Mouse (Mus musculus) heart, postnatal 0 days (tissue): ENCODE measurements around the gene Zbtb25. TPM values are rescaled to one million over a fixed set of nuclear protein-coding genes. Genes with fewer than 3 reads are reported as not detected.
A peak's percentile ranks its signal among the peaks of the same experiment; 100 is the strongest.

Experiments used
- ATAC-seq: fragments of 200-750 bp; cut with Nextera tagmentation; 2 replicates; pipeline ENCODE4 v1.8.0; 2017; ENCODE audit warnings: low read depth, moderate number of reproducible peaks, moderate library complexity; ENCODE audit not compliant: insufficient read depth
- DNase-seq: peaks from one replicate; pipeline ENCODE4 v3.0.0-alpha.2; 2016; ENCODE audit warnings: low spot score
- H3K27ac ChIP-seq: fragments of 300-500 bp; sonication (generic); 2 replicates; pipeline ENCODE4 v1.5.1; 2014; ENCODE audit warnings: low read depth, mild to moderate bottlenecking
- H3K27me3 ChIP-seq: fragments of 300-500 bp; sonication (generic); 2 replicates; pipeline ENCODE4 v1.6.1; 2014; ENCODE audit warnings: low read length, mixed read lengths; ENCODE audit not compliant: control insufficient read depth, insufficient read depth
- H3K36me3 ChIP-seq: fragments of 300-500 bp; sonication (generic); replicated peaks from 2 replicates; pipeline ENCODE4 v1.6.1; 2014; ENCODE audit warnings: low read length, mixed read lengths; ENCODE audit not compliant: control insufficient read depth, insufficient read depth
- H3K4me1 ChIP-seq: fragments of 300-500 bp; sonication (generic); 2 replicates; pipeline ENCODE4 v1.6.1; 2014; ENCODE audit warnings: antibody characterized with exemption; ENCODE audit not compliant: control insufficient read depth, insufficient read depth
- H3K4me2 ChIP-seq: fragments of 300-500 bp; sonication (generic); 2 replicates; pipeline ENCODE4 v1.6.1; 2014; ENCODE audit warnings: low read depth, mild to moderate bottlenecking, low read length, moderate library complexity
- H3K4me3 ChIP-seq: fragments of 300-500 bp; sonication (generic); 2 replicates; pipeline ENCODE4 v1.5.1; 2014; ENCODE audit warnings: low read depth, low read length
- H3K9ac ChIP-seq: fragments of 300-500 bp; sonication (generic); replicated peaks from 2 replicates; pipeline ENCODE4 v1.6.1; 2014; ENCODE audit warnings: low read depth, low read length, mixed read lengths
- H3K9me3 ChIP-seq: fragments of 300-500 bp; sonication (generic); replicated peaks from 2 replicates; pipeline ENCODE4 v1.6.1; 2016; ENCODE audit warnings: low read length; ENCODE audit not compliant: control insufficient read depth
- CTCF ChIP-seq: IDR thresholded peaks from 2 replicates; pipeline ENCODE4 v1.5.1; 2016; ENCODE audit warnings: antibody characterized with exemption, control low read depth, low read depth
- EP300 ChIP-seq: IDR thresholded peaks from 2 replicates; pipeline ENCODE4 v1.6.1; 2016; ENCODE audit warnings: antibody characterized with exemption, low read depth
- WGBS: fragments of 180-500 bp; shearing (Covaris S2); extraction: QIAGEN DNeasy Blood & Tissue Kit; methylation state at CpG from one replicate; pipeline ENCODE4 v1.1.7; 2014; 5-methylcytosine and 5-hydroxymethylcytosine counted together
- polyA plus RNA-seq: library from polyadenylated mRNA; unstranded; fragments of >200 nt; fragmentation: Nextera tagmentation; extraction: Ambion mirVana; gene quantifications from 2 replicates; pipeline ENCODE4 v1.2.1, GENCODE M21; 2015
- total RNA-seq: library from RNA; depleted of rRNA; stranded (reverse); fragments of >200 nt; gene quantifications from 2 replicates; pipeline ENCODE4 v1.2.3, GENCODE M21; 2014; ENCODE audit warnings: low replicate concordance

Zbtb25 gene
- total and polyA plus RNA-seq, 2 experiments from 2014 or later, result 8.1 to 10.4 TPM

- no peak overlapping the region for H3K4me2 ChIP-seq
- H3K27ac ChIP-seq, result peak overlapping the region; percentile 74
- H3K9me3 ChIP-seq, result no peaks in the 10 kb centered on the region
- no peaks in the 10 kb centered on the region for H3K27me3 ChIP-seq
- DNase-seq (peak; percentile 48), ATAC-seq (peak; percentile 69)
- TF ChIP-seq EP300, result no peak
- TF ChIP-seq CTCF, result no peak
- no peak overlapping the region for H3K9ac ChIP-seq
- WGBS, result 12% methylated on average over 9 of the region's 9 CpGs
- peaks cover 24% of the 10 kb centered on the region for H3K36me3 ChIP-seq
- no peak overlapping the region for H3K4me3 ChIP-seq
- H3K4me1 ChIP-seq, result 0 out of 2 replicates have a peak, but pooled peaks cover 9% of the 10 kb centered on the region
These were observed 50.9 kb downstream of the Zbtb25 start for GRCm38 (mm10) chr12:76318282-76319212.

GRCm38 (mm10) chr12:76311951-76312350 lies 57.5 kb downstream of the Zbtb25 start:
- Histone ChIP-seq H3K4me3 (no peak overlapping the region), H3K9ac (no peak overlapping the region), H3K27me3 (no peaks in the 10 kb centered on the region), H3K36me3 (peaks cover 24% of the 10 kb centered on the region), H3K27ac (no peak overlapping the region), H3K4me1 (peaks cover 8% of the 10 kb centered on the region), H3K4me2 (no peak overlapping the region), H3K9me3 (no peaks in the 10 kb centered on the region)
- TF ChIP-seq CTCF (no peak), EP300 (no peak)
- 0 out of 2 replicates have a peak, but pooled peaks have one; percentile 12 for ATAC-seq
- WGBS, result 71% methylated on average over 8 of the region's 8 CpGs
- no peak for DNase-seq

GRCm38 (mm10) chr12:76311227-76311626 lies 58.2 kb downstream of the Zbtb25 start:
- TF ChIP-seq CTCF (no peak), EP300 (no peak)
- Histone ChIP-seq H3K27me3 (no peaks in the 10 kb centered on the region), H3K9me3 (no peaks in the 10 kb centered on the region), H3K36me3 (peaks cover 24% of the 10 kb centered on the region), H3K9ac (no peak overlapping the region), H3K4me1 (peaks cover 8% of the 10 kb centered on the region), H3K4me3 (no peak overlapping the region), H3K4me2 (no peak overlapping the region), H3K27ac (no peak overlapping the region)
- 88% methylated on average over 9 of the region's 9 CpGs for WGBS
- DNase-seq, result no peak
- ATAC-seq, result no peak

- 39% methylated on average over 6 of the region's 6 CpGs for WGBS
- H3K27me3 ChIP-seq, result no peaks in the 10 kb centered on the region
- H3K4me3 ChIP-seq, result no peak overlapping the region
- TF ChIP-seq CTCF (no peak), EP300 (no peak)
- H3K4me1 ChIP-seq, result peaks cover 8% of the 10 kb centered on the region
- H3K27ac ChIP-seq, result peak overlapping the region; percentile 5; the same call in 1 of the 2 replicates
- ATAC-seq (no peak), DNase-seq (no peak)
- H3K36me3 ChIP-seq, result peaks cover 24% of the 10 kb centered on the region
- H3K9me3 ChIP-seq, result no peaks in the 10 kb centered on the region
- no peak overlapping the region for H3K9ac ChIP-seq
- H3K4me2 ChIP-seq, result no peak overlapping the region
These were observed 58.8 kb downstream of the Zbtb25 start for GRCm38 (mm10) chr12:76310633-76311032.

- Histone ChIP-seq H3K4me1 (peaks cover 8% of the 10 kb centered on the region), H3K36me3 (peaks cover 22% of the 10 kb centered on the region)
- WGBS, result 66% methylated on average over 6 of the region's 6 CpGs
These were observed 59.4 kb downstream of the Zbtb25 start for GRCm38 (mm10) chr12:76310007-76310406.

More at GRCm38 (mm10) chr12:76310007-76310406, 59.4 kb downstream of the Zbtb25 start:
- ATAC-seq (no peak), DNase-seq (no peak)
- no peaks in the 10 kb centered on the region for H3K27me3 ChIP-seq
- H3K4me2 ChIP-seq, result no peak overlapping the region
- H3K4me3 ChIP-seq, result no peak overlapping the region
- peak overlapping the region; percentile 5; the same call in 1 of the 2 replicates for H3K27ac ChIP-seq
- TF ChIP-seq CTCF (no peak), EP300 (no peak)
- H3K9ac ChIP-seq, result no peak overlapping the region
- H3K9me3 ChIP-seq, result no peaks in the 10 kb centered on the region
